Mouse (Mus musculus) lung, embryonic 14.5 days (tissue): Measurements from ENCODE around the gene Plin4. TPM values are rescaled to one million over a fixed set of nuclear protein-coding genes. Genes with fewer than 3 reads are reported as not detected.
A peak's percentile ranks its signal among the peaks of the same experiment; 100 is the strongest.

Experiments used
- ATAC-seq: fragments of 200-750 bp; cut with Nextera tagmentation; 2 replicates; pipeline ENCODE4 v1.8.0; 2017; ENCODE audit warnings: mild to moderate bottlenecking, moderate TSS enrichment, moderate library complexity; ENCODE audit not compliant: insufficient read depth
- DNase-seq: peaks from one replicate; pipeline ENCODE4 v3.0.0-alpha.2; 2015
- H3K27ac ChIP-seq: fragments of 300-500 bp; sonication (generic); 2 replicates; pipeline ENCODE4 v1.5.1; 2014; ENCODE audit warnings: low read depth, mild to moderate bottlenecking, moderate library complexity
- H3K27me3 ChIP-seq: fragments of 300-500 bp; sonication (generic); 2 replicates; pipeline ENCODE4 v1.6.1; 2014; ENCODE audit warnings: low read length, control low read depth; ENCODE audit not compliant: insufficient read depth
- H3K36me3 ChIP-seq: fragments of 300-500 bp; sonication (generic); 2 replicates; pipeline ENCODE4 v1.6.1; 2014; ENCODE audit warnings: control low read depth; ENCODE audit not compliant: insufficient read depth
- H3K4me1 ChIP-seq: fragments of 300-500 bp; sonication (generic); 2 replicates; pipeline ENCODE4 v1.6.1; 2014; ENCODE audit warnings: antibody characterized with exemption, control low read depth; ENCODE audit not compliant: insufficient read depth
- H3K4me2 ChIP-seq: fragments of 300-500 bp; sonication (generic); 2 replicates; pipeline ENCODE4 v1.6.1; 2014; ENCODE audit warnings: mild to moderate bottlenecking
- H3K4me3 ChIP-seq: fragments of 300-500 bp; sonication (generic); 2 replicates; pipeline ENCODE4 v1.5.1; 2014; ENCODE audit warnings: low read depth, low read length
- H3K9ac ChIP-seq: fragments of 300-500 bp; sonication (generic); 2 replicates; pipeline ENCODE4 v1.6.1; 2014
- H3K9me3 ChIP-seq: fragments of 300-500 bp; sonication (generic); 2 replicates; pipeline ENCODE4 v1.6.1; 2016; ENCODE audit warnings: low read depth, low read length, control low read depth
- CTCF ChIP-seq: IDR thresholded peaks from 2 replicates; pipeline ENCODE4 v1.5.1; 2016; ENCODE audit warnings: antibody characterized with exemption, low read depth
- WGBS: fragments of 180-500 bp; shearing (Covaris S2); extraction: QIAGEN DNeasy Blood & Tissue Kit; methylation state at CpG from one replicate; pipeline ENCODE4 v1.1.7; 2014; 5-methylcytosine and 5-hydroxymethylcytosine counted together
- polyA plus RNA-seq: library from polyadenylated mRNA; unstranded; fragments of >200 nt; fragmentation: Nextera tagmentation; extraction: Ambion mirVana; gene quantifications from 2 replicates; pipeline ENCODE4 v1.2.1, GENCODE M21; 2014

Gene Plin4
- polyA plus RNA-seq, 1 experiment from 2014 or later, result 0.28 TPM

GRCm38 (mm10) chr17:56057381-56058120 is 52.1 kb downstream of the Plin4 start:
- Histone ChIP-seq H3K9me3 (no peaks in the 10 kb centered on the region), H3K4me2 (no peak overlapping the region), H3K4me3 (no peak overlapping the region), H3K4me1 (no peaks in the 10 kb centered on the region), H3K36me3 (peaks cover 84% of the 10 kb centered on the region), H3K27ac (no peak overlapping the region), H3K9ac (no peak overlapping the region), H3K27me3 (no peaks in the 10 kb centered on the region)
- DNase-seq (no peak), ATAC-seq (no peak)
- TF ChIP-seq CTCF, result no peak
- 77% methylated on average over 11 of the region's 11 CpGs for WGBS

- 56% methylated on average over 4 of the region's 4 CpGs for WGBS
- no peak overlapping the region for H3K27ac ChIP-seq
- H3K9me3 ChIP-seq, result no peaks in the 10 kb centered on the region
- no peak overlapping the region for H3K4me2 ChIP-seq
- peaks cover 84% of the 10 kb centered on the region for H3K36me3 ChIP-seq
- no peak overlapping the region for H3K4me3 ChIP-seq
- ATAC-seq, result no peak
- no peak for DNase-seq
- H3K9ac ChIP-seq, result no peak overlapping the region; the same call in 1 of the 2 replicates
- H3K27me3 ChIP-seq, result no peaks in the 10 kb centered on the region
- H3K4me1 ChIP-seq, result no peaks in the 10 kb centered on the region
- TF ChIP-seq CTCF, result no peak
These were observed 53.5 kb downstream of the Plin4 start for GRCm38 (mm10) chr17:56055945-56056678.

GRCm38 (mm10) chr17:56054938-56055337 is 54.7 kb downstream of the Plin4 start:
- DNase-seq (no peak), ATAC-seq (no peak)
- H3K27ac ChIP-seq, result no peak overlapping the region
- no peak overlapping the region for H3K9ac ChIP-seq
- H3K4me3 ChIP-seq, result no peak overlapping the region
- H3K9me3 ChIP-seq, result no peaks in the 10 kb centered on the region
- no peaks in the 10 kb centered on the region for H3K4me1 ChIP-seq
- H3K36me3 ChIP-seq, result peaks cover 84% of the 10 kb centered on the region
- TF ChIP-seq CTCF, result no peak
- no peak overlapping the region for H3K4me2 ChIP-seq
- no peaks in the 10 kb centered on the region for H3K27me3 ChIP-seq

GRCm38 (mm10) chr17:56051369-56051768 is 58.2 kb downstream of the Plin4 start:
- H3K4me3 ChIP-seq, result no peak overlapping the region
- H3K27me3 ChIP-seq, result no peaks in the 10 kb centered on the region
- H3K4me2 ChIP-seq, result no peak overlapping the region
- 70% methylated on average over 5 of the region's 5 CpGs for WGBS
- H3K9me3 ChIP-seq, result no peaks in the 10 kb centered on the region
- peaks cover 86% of the 10 kb centered on the region for H3K36me3 ChIP-seq
- no peak for DNase-seq
- no peaks in the 10 kb centered on the region for H3K4me1 ChIP-seq
- ATAC-seq, result 0 out of 2 replicates have a peak, but pooled peaks have one; percentile 30
- no peak overlapping the region for H3K9ac ChIP-seq
- no peak for TF ChIP-seq CTCF
- no peak overlapping the region for H3K27ac ChIP-seq

Other genes starting within 250 kb of the Plin4 start
- gene Zfp119a, start 230.9 kb downstream of the Plin4 start, polyA plus RNA-seq, result 9.9 and 11.5 TPM in 2 replicates
- 13.3 and 16.4 TPM in 2 replicates for gene Zfp959, start 217.7 kb downstream of the Plin4 start, polyA plus RNA-seq
- gene Zfp119b, start 160.3 kb downstream of the Plin4 start, polyA plus RNA-seq, result 5.1 and 5.4 TPM in 2 replicates
- 0.84 and 1.7 TPM in 2 replicates for gene Ebi3, start 157.2 kb downstream of the Plin4 start, polyA plus RNA-seq
- 21.8 and 22.0 TPM in 2 replicates for gene Yju2, start 150.7 kb downstream of the Plin4 start, polyA plus RNA-seq
- 11.4 and 12.0 TPM in 2 replicates for gene Shd, start 139.3 kb downstream of the Plin4 start, polyA plus RNA-seq
- 6.6 and 11.5 TPM in 2 replicates for gene Fsd1, start 123.3 kb downstream of the Plin4 start, polyA plus RNA-seq
- gene Stap2, start 104.2 kb downstream of the Plin4 start, polyA plus RNA-seq, result 14.4 and 14.9 TPM in 2 replicates
- 127 TPM in 2 replicates for gene Mpnd, start 104.1 kb downstream of the Plin4 start, polyA plus RNA-seq
- gene Sh3gl1, start 73.2 kb downstream of the Plin4 start, polyA plus RNA-seq, result 154 and 160 TPM in 2 replicates
- gene Chaf1a, start 69.4 kb downstream of the Plin4 start, polyA plus RNA-seq, result 28.0 and 30.4 TPM in 2 replicates
- 30.5 and 31.3 TPM in 2 replicates for gene Ubxn6, start 34.8 kb downstream of the Plin4 start, polyA plus RNA-seq
- gene Hdgfl2, start 30.2 kb downstream of the Plin4 start, polyA plus RNA-seq, result 96.2 and 111 TPM in 2 replicates
- gene Plin5, start 7.8 kb upstream of the Plin4 start, polyA plus RNA-seq, result 0.34 and 0.86 TPM in 2 replicates
- gene Lrg1, start 12.2 kb upstream of the Plin4 start, polyA plus RNA-seq, result 0.17 TPM in 1 of 2 replicates, not detected in the other
- 1.7 and 1.8 TPM in 2 replicates for gene Sema6b, start 30.5 kb upstream of the Plin4 start, polyA plus RNA-seq
- gene Tnfaip8l1, start 52.7 kb upstream of the Plin4 start, polyA plus RNA-seq, result 14.5 and 16.2 TPM in 2 replicates
- 93.0 and 95.3 TPM in 2 replicates for gene Mydgf, start 74.1 kb upstream of the Plin4 start, polyA plus RNA-seq
- 37.9 and 41.3 TPM in 2 replicates for gene Dpp9, start 109.1 kb upstream of the Plin4 start, polyA plus RNA-seq
- gene Fem1a, start 147.0 kb upstream of the Plin4 start, polyA plus RNA-seq, result 14.5 and 15.4 TPM in 2 replicates
- 4.5 and 4.9 TPM in 2 replicates for gene Ticam1, start 167.0 kb upstream of the Plin4 start, polyA plus RNA-seq
- 69.7 and 71.0 TPM in 2 replicates for gene Plin3, start 183.1 kb upstream of the Plin4 start, polyA plus RNA-seq
- not detected in 2 replicates for gene Arrdc5, start 190.5 kb upstream of the Plin4 start, polyA plus RNA-seq
- 137 and 147 TPM in 2 replicates for gene Uhrf1, start 193.5 kb upstream of the Plin4 start, polyA plus RNA-seq
- gene Kdm4b, start 216.3 kb upstream of the Plin4 start, polyA plus RNA-seq, result 31.3 and 36.7 TPM in 2 replicates